Mouse (Mus musculus) effector memory CD4-positive, alpha-beta T cell, adult 7 months (primary cell): ENCODE results near the gene Tsc2. TPM values are rescaled to one million over a fixed set of nuclear protein-coding genes. Genes with fewer than 3 reads are reported as not detected.

ENCODE experiments used
- polyA plus RNA-seq: library from polyadenylated mRNA; unstranded; fragments of 100-300 nt; shearing (Covaris generic); gene quantifications from one replicate; pipeline ENCODE4 v1.2.1, GENCODE M21; 2017

Tsc2 gene
- polyA plus RNA-seq: 34.6 TPM

GRCm38 (mm10) chr17:24632167-24632812, at the start of gene Tsc2, which contains the start of gene Nthl1:
Tsc2 (minus strand) TSS chr17:24632630.
Nthl1 (plus strand) TSS chr17:24632680.

GRCm38 (mm10) chr17:24669545-24670245, 37.3 kb upstream of the Tsc2 start, which contains the start of gene Zfp598:
Zfp598 (plus strand) TSS chr17:24669687.

GRCm38 (mm10) chr17:24658017-24658758, 25.8 kb upstream of the Tsc2 start, which contains the start of gene Npw:
Npw (minus strand) TSS chr17:24658457.

GRCm38 (mm10) chr17:24650070-24650616, 17.7 kb upstream of the Tsc2 start, which contains the start of gene Slc9a3r2:
Slc9a3r2 (minus strand) TSS chr17:24650327.

GRCm38 (mm10) chr17:24549618-24550415, 82.6 kb downstream of the Tsc2 start, which contains the start of gene Pkd1:
Pkd1 (plus strand) TSS chr17:24549834.

Other genes starting within 250 kb of the Tsc2 start
- gene Rnps1, start 218.1 kb downstream of the Tsc2 start, polyA plus RNA-seq: 197 TPM
- gene Eci1, start 206.0 kb downstream of the Tsc2 start, polyA plus RNA-seq: 57.8 TPM
- 2.1 TPM for gene Dnase1l2, start 189.5 kb downstream of the Tsc2 start, polyA plus RNA-seq
- 118 TPM for gene E4f1, start 162.3 kb downstream of the Tsc2 start, polyA plus RNA-seq
- 14.9 TPM for gene Pgp, start 162.2 kb downstream of the Tsc2 start, polyA plus RNA-seq
- 0.74 TPM for gene Bricd5, start 158.7 kb downstream of the Tsc2 start, polyA plus RNA-seq
- gene Mlst8, start 153.6 kb downstream of the Tsc2 start, polyA plus RNA-seq: 18.7 TPM
- 0.39 TPM for gene Caskin1, start 144.0 kb downstream of the Tsc2 start, polyA plus RNA-seq
- gene Traf7, start 104.7 kb downstream of the Tsc2 start, polyA plus RNA-seq: 57.3 TPM
- gene Rab26, start 98.4 kb downstream of the Tsc2 start, polyA plus RNA-seq: 2.1 TPM
- gene Pkd1, start 82.8 kb downstream of the Tsc2 start, polyA plus RNA-seq: 41.2 TPM
- 3.4 TPM for gene Nthl1, start 50 bp upstream of the Tsc2 start, polyA plus RNA-seq
- gene Slc9a3r2, start 17.7 kb upstream of the Tsc2 start, polyA plus RNA-seq: not detected
- gene Npw, start 25.8 kb upstream of the Tsc2 start, polyA plus RNA-seq: not detected
- gene Zfp598, start 37.1 kb upstream of the Tsc2 start, polyA plus RNA-seq: 17.8 TPM
- 1.9 TPM for gene Syngr3, start 57.3 kb upstream of the Tsc2 start, polyA plus RNA-seq
- 27.8 TPM for gene Gfer, start 63.5 kb upstream of the Tsc2 start, polyA plus RNA-seq
- 2.1 TPM for gene Noxo1, start 63.6 kb upstream of the Tsc2 start, polyA plus RNA-seq
- gene Tbl3, start 75.0 kb upstream of the Tsc2 start, polyA plus RNA-seq: 45.0 TPM
- gene Rnf151, start 85.4 kb upstream of the Tsc2 start, polyA plus RNA-seq: not detected
- 933 TPM for gene Rps2, start 85.5 kb upstream of the Tsc2 start, polyA plus RNA-seq
- 150 TPM for gene Ndufb10, start 91.8 kb upstream of the Tsc2 start, polyA plus RNA-seq
- not detected for gene Rpl3l, start 95.2 kb upstream of the Tsc2 start, polyA plus RNA-seq
- gene Msrb1, start 104.0 kb upstream of the Tsc2 start, polyA plus RNA-seq: 9.2 TPM
- gene Hs3st6, start 120.4 kb upstream of the Tsc2 start, polyA plus RNA-seq: not detected
- gene Meiob, start 171.7 kb upstream of the Tsc2 start, polyA plus RNA-seq: not detected
- gene Hagh, start 207.5 kb upstream of the Tsc2 start, polyA plus RNA-seq: 30.3 TPM
- 0.34 TPM for gene Fahd1, start 217.7 kb upstream of the Tsc2 start, polyA plus RNA-seq
- not detected for gene Igfals, start 233.4 kb upstream of the Tsc2 start, polyA plus RNA-seq